Mouse (Mus musculus): ENCODE measurements around the gene Sbds. TPM values are rescaled to one million over a fixed set of nuclear protein-coding genes. Genes with fewer than 3 reads are reported as not detected.
A peak's percentile ranks its signal among the peaks of the same experiment; 100 is the strongest.

The Sbds gene
- total RNA-seq, 1 experiment from 2014 or later, result 118 TPM

GRCm38 (mm10) chr5:130207299-130207698 lies 48.0 kb downstream of the Sbds start:
- no peak for ATAC-seq (ENCODE audit: extremely low read depth, insufficient number of reproducible peaks, low FRiP score, poor library complexity, severe bottlenecking)

DNA sequence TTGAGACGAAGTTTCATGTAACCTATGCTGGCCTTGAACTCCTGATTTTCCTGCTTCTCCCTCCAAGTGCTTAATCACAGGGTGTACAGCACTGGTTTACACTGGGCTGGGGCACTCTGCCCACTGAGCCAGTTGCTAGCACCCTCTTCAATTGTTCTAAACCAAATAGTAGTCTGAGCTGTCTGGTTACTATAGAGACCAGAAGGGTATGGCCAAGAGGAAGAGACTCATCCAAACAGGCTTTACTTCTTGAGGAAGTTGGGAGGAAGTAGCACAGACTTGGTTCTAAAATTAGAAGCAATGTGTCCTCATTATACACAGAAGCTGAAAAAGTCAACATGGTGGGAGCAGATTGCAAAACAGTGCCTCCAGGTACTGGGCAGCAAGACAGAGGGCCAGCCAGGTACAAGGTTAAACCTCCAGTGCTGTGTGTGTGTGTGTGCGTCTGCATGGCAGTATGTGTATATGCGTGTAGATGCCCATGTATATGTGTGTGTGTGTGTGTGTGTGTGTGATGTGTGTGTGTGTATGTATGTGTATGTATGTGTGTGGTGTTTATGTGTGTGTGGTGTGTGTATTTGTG lies 49.8 kb downstream of the Sbds start:
- ATAC-seq (ENCODE audit: extremely low read depth, insufficient number of reproducible peaks, low FRiP score, poor library complexity, severe bottlenecking), result peak; percentile 25; the same call in 1 of the 2 replicates

DNA sequence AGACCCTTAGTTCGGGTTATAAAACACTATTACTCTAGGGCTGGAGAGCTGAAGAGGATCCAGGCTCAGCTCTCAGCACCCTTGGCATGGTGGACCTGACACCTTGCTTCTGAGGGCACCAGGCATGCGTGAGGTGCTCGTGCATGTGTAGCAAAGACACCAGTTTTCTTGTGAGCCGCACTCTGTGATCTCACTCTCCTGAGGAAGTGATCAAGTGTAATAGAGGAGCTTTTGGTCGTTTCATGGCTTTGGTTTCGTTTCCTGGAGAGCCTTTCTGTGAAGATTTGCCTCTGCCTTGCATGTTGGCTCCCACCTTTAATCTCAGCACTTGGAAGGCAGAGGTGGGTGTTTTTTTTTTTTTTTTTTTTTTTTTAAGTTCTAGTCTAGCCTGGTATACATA lies 50.8 kb downstream of the Sbds start:
- peak; percentile 31; the same call in 1 of the 2 replicates for ATAC-seq (ENCODE audit: extremely low read depth, insufficient number of reproducible peaks, low FRiP score, poor library complexity, severe bottlenecking)

- no peak for ATAC-seq (ENCODE audit: extremely low read depth, insufficient number of reproducible peaks, low FRiP score, poor library complexity, severe bottlenecking)
Observed at GRCm38 (mm10) chr5:130203948-130204347, 51.4 kb downstream of the Sbds start.

DNA sequence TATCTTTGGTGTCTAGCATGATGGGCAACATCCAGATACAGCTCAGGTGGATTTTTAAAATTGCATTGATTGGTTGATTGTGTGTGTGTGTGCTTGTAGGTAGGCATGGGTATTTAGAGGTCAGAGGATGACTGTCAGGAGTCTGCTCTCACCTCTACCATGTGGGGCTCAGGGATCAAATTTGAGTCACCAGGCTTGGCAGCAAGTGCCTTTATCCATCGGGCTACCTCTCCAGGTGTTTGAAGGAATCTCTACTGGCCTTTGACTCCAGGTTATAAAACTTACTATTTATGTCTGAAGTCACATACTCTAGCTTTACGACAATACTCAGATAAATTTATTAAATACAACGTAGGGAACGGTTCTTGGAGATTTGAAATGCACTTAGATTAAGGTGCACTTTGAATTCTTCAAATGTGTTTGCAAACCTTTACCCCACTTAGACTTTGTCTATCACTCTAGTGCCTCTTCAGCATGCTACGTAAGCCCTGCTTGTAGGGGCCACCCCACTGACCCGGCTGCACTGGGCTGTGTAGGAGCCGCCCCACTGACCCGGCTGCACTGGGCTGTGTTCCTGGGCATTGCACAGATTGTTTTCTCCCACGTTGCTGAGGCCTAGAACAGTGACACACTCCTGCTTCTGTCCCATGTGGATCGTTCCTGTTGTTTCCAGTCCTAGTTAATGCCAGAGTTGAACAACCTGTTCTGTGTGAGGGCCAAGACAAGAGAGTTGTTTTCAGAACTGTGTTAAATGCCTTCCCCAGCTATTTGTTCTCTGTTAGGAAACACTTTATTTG lies 54.9 kb downstream of the Sbds start:
- ATAC-seq (ENCODE audit: extremely low read depth, insufficient number of reproducible peaks, low FRiP score, poor library complexity, severe bottlenecking), result no peak

- ATAC-seq (ENCODE audit: extremely low read depth, insufficient number of reproducible peaks, low FRiP score, poor library complexity, severe bottlenecking), result no peak
Observed at GRCm38 (mm10) chr5:130197981-130198380, 57.3 kb downstream of the Sbds start.

DNA sequence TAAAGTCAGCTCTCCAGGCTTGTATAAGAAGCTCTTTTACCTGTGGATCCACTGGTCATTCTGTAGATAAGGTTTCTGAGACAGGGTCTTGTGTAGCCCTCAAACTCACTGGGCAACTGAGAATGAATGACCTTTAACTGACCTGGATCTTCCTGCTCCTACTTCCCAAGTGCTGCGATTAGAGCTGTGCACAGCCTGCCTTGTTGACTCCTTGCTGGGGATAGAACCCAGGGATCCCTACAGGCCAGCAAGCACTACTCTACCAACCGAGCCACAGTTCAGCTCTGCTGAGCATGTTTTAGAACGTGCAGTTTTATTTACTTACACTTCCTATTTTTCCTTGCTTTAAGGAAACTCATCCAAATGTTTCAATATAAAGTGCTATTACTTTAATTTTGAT lies 57.9 kb downstream of the Sbds start:
- ATAC-seq (ENCODE audit: extremely low read depth, insufficient number of reproducible peaks, low FRiP score, poor library complexity, severe bottlenecking), result no peak

DNA sequence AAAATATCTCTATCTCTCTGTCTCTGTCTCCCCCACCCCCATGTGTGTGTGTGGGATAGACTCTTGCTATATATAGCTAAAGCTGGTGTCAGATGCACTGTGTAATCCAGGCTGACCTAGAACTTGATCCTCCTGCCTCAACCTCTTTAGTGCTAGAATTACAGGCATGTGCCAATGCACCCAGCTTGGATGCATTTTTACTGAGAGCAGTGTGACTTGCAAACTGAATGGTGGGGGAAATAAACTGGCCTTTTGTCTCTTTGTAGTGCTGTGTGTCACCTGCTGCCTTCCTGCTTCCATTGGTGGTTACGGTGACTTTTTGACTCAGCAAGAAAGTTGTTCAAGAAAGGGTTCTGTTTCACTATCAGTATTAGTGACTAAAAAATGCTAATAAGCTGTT lies 59.0 kb downstream of the Sbds start:
- ATAC-seq (ENCODE audit: extremely low read depth, insufficient number of reproducible peaks, low FRiP score, poor library complexity, severe bottlenecking), result no peak

Other genes starting within 250 kb of the Sbds start
- 7.6 and 7.7 TPM in 2 replicates for gene Asl, start 226.3 kb downstream of the Sbds start, total RNA-seq (2017)
- gene Crcp, start 226.2 kb downstream of the Sbds start, total RNA-seq (2017), result 24.9 and 40.4 TPM in 2 replicates
- 19.8 and 23.3 TPM in 2 replicates for gene Tpst1, start 182.2 kb downstream of the Sbds start, total RNA-seq (2017)
- 3.0 and 5.3 TPM in 2 replicates for gene Kctd7, start 110.7 kb downstream of the Sbds start, total RNA-seq (2017)
- gene Rabgef1, start 83.7 kb downstream of the Sbds start, total RNA-seq (2017), result 52.1 and 58.2 TPM in 2 replicates
- 32.9 and 34.9 TPM in 2 replicates for gene Tmem248, start 38.4 kb downstream of the Sbds start, total RNA-seq (2017)
- gene Tyw1, start 89 bp upstream of the Sbds start, total RNA-seq (2017), result 21.2 and 23.5 TPM in 2 replicates
- not detected in 2 replicates for gene Caln1, start 113.9 kb upstream of the Sbds start, total RNA-seq (2017)
- gene A330070K13Rik, start 129.1 kb upstream of the Sbds start, total RNA-seq (2017), result not detected in 2 replicates